Mouse (Mus musculus) mouse trophoblast stem cell (cell line): Measurements from ENCODE around the gene Gm10666.
"Not testable (repeated sequence)": the region's sequence is repeated elsewhere in the genome, so short reads cannot be mapped to it uniquely, and the experiment has no call there.

Source experiments
- in situ Hi-C, 2 experiments: fragments of 300-500 bp; cut with MseI, MboI; formaldehyde crosslinking; loops; 2 replicates in 1 of 2; 3 replicates in 1 of 2; pipeline ENCODE4 v1.15.1; 2025

Gene Gm10666

GRCm38 (mm10) chr7:22134641-22135040, at the start of gene Gm10666:
TSS of gene Gm10666 (minus strand) at chr7:22134741.
- in situ Hi-C loops: not testable (repeated sequence)

- in situ Hi-C loops: not testable (repeated sequence)
These were observed 29.4 kb upstream of the Gm10666 start, which contains the start of gene Vmn1r142 for GRCm38 (mm10) chr7:22163935-22164334. TSS of gene Vmn1r142 (minus strand) at chr7:22164035.

- in situ Hi-C loops: not testable (repeated sequence)
These were observed 16.4 kb downstream of the Gm10666 start, which contains the start of gene Gm16451 for GRCm38 (mm10) chr7:22118145-22118544. TSS of gene Gm16451 (minus strand) at chr7:22118245.
